Mouse (Mus musculus): ENCODE data around the gene Msantd2. TPM values are rescaled to one million over a fixed set of nuclear protein-coding genes. Genes with fewer than 3 reads are reported as not detected.
A peak's percentile ranks its signal among the peaks of the same experiment; 100 is the strongest.

Msantd2 gene
- polyA plus RNA-seq, 1 experiment from 2014 or later, result 24.4 TPM

GRCm38 (mm10) chr9:37460043-37460960 is 28.8 kb upstream of the Msantd2 start:
- Histone ChIP-seq H3K9me3 (ENCODE audit: control insufficient read depth, low read length) (no peaks in the 10 kb centered on the region), H3K4me3 (ENCODE audit: low read length) (peak overlapping the region; percentile 65), H3K36me3 (ENCODE audit: control insufficient read depth, insufficient read depth, low read length) (no peaks in the 10 kb centered on the region), H3K4me2 (ENCODE audit: low read length) (peak overlapping the region; percentile 98), H3K27me3 (replicated peaks; ENCODE audit: control insufficient read depth, insufficient read depth, low read length) (peaks cover 7% of the 10 kb centered on the region), H3K9ac (ENCODE audit: low read depth, low read length) (peak overlapping the region; percentile 84), H3K4me1 (ENCODE audit: control insufficient read depth, insufficient read depth, low read depth, low read length) (peaks cover 24% of the 10 kb centered on the region), H3K27ac (ENCODE audit: low read depth, low read length) (peak overlapping the region; percentile 81)
- under 1% methylated on average over 67 of the region's 81 CpGs for WGBS
- ATAC-seq, result peak; percentile 57

GRCm38 (mm10) chr9:37460961-37461340 is 28.2 kb upstream of the Msantd2 start:
- H3K4me2 ChIP-seq (ENCODE audit: low read length), result peak overlapping the region; percentile 98
- peak overlapping the region; percentile 81; the same call in 1 of the 2 replicates for H3K27ac ChIP-seq (ENCODE audit: low read depth, low read length)
- peaks cover 24% of the 10 kb centered on the region for H3K4me1 ChIP-seq (ENCODE audit: control insufficient read depth, insufficient read depth, low read depth, low read length)
- peaks cover 7% of the 10 kb centered on the region for H3K27me3 ChIP-seq (replicated peaks; ENCODE audit: control insufficient read depth, insufficient read depth, low read length)
- 5% methylated on average over 5 of the region's 5 CpGs for WGBS
- H3K9me3 ChIP-seq (ENCODE audit: control insufficient read depth, low read length), result no peaks in the 10 kb centered on the region
- peak overlapping the region; percentile 65 for H3K4me3 ChIP-seq (ENCODE audit: low read length)
- peak overlapping the region; percentile 84 for H3K9ac ChIP-seq (ENCODE audit: low read depth, low read length)
- no peak for ATAC-seq
- no peaks in the 10 kb centered on the region for H3K36me3 ChIP-seq (ENCODE audit: control insufficient read depth, insufficient read depth, low read length)

GRCm38 (mm10) chr9:37461571-37461970 is 27.5 kb upstream of the Msantd2 start:
- ATAC-seq, result no peak
- Histone ChIP-seq H3K9me3 (ENCODE audit: control insufficient read depth, low read length) (no peaks in the 10 kb centered on the region), H3K27ac (ENCODE audit: low read depth, low read length) (no peak overlapping the region), H3K4me2 (ENCODE audit: low read length) (no peak overlapping the region), H3K4me1 (ENCODE audit: control insufficient read depth, insufficient read depth, low read depth, low read length) (peaks cover 18% of the 10 kb centered on the region), H3K27me3 (replicated peaks; ENCODE audit: control insufficient read depth, insufficient read depth, low read length) (peaks cover 7% of the 10 kb centered on the region), H3K9ac (ENCODE audit: low read depth, low read length) (no peak overlapping the region), H3K4me3 (ENCODE audit: low read length) (no peak overlapping the region), H3K36me3 (ENCODE audit: control insufficient read depth, insufficient read depth, low read length) (no peaks in the 10 kb centered on the region)
- WGBS, result 6% methylated on average over 3 of the region's 3 CpGs

GRCm38 (mm10) chr9:37462764-37463163 is 26.4 kb upstream of the Msantd2 start:
- ATAC-seq, result no peak
- WGBS, result 8% methylated on average over 7 of the region's 7 CpGs

GRCm38 (mm10) chr9:37473611-37474125 is 15.5 kb upstream of the Msantd2 start:
- Histone ChIP-seq H3K36me3 (ENCODE audit: control insufficient read depth, insufficient read depth, low read length) (no peaks in the 10 kb centered on the region), H3K4me2 (ENCODE audit: low read length) (no peak overlapping the region), H3K4me3 (ENCODE audit: low read length) (no peak overlapping the region), H3K27ac (ENCODE audit: low read depth, low read length) (no peak overlapping the region), H3K27me3 (replicated peaks; ENCODE audit: control insufficient read depth, insufficient read depth, low read length) (no peaks in the 10 kb centered on the region), H3K9me3 (ENCODE audit: control insufficient read depth, low read length) (no peaks in the 10 kb centered on the region), H3K4me1 (ENCODE audit: control insufficient read depth, insufficient read depth, low read depth, low read length) (no peaks in the 10 kb centered on the region), H3K9ac (ENCODE audit: low read depth, low read length) (no peak overlapping the region)
- ATAC-seq, result no peak
- 62% methylated on average over 3 of the region's 3 CpGs for WGBS

More at GRCm38 (mm10) chr9:37462764-37463163, 26.4 kb upstream of the Msantd2 start:
- H3K4me2 ChIP-seq (ENCODE audit: low read length), result peak overlapping the region; percentile 44
- peaks cover 7% of the 10 kb centered on the region for H3K27me3 ChIP-seq (replicated peaks; ENCODE audit: control insufficient read depth, insufficient read depth, low read length)
- H3K4me1 ChIP-seq (ENCODE audit: control insufficient read depth, insufficient read depth, low read depth, low read length), result peaks cover 16% of the 10 kb centered on the region
- no peak overlapping the region for H3K27ac ChIP-seq (ENCODE audit: low read depth, low read length)
- no peaks in the 10 kb centered on the region for H3K9me3 ChIP-seq (ENCODE audit: control insufficient read depth, low read length)
- no peak overlapping the region for H3K4me3 ChIP-seq (ENCODE audit: low read length)
- no peak overlapping the region for H3K9ac ChIP-seq (ENCODE audit: low read depth, low read length)
- H3K36me3 ChIP-seq (ENCODE audit: control insufficient read depth, insufficient read depth, low read length), result no peaks in the 10 kb centered on the region

GRCm38 (mm10) chr9:37474923-37475322 is 14.2 kb upstream of the Msantd2 start:
- no peak for ATAC-seq
- WGBS, result 87% methylated on average over 7 of the region's 7 CpGs

GRCm38 (mm10) chr9:37485146-37485545 is 4.0 kb upstream of the Msantd2 start:
- Histone ChIP-seq H3K36me3 (ENCODE audit: control insufficient read depth, insufficient read depth, low read length) (no peaks in the 10 kb centered on the region), H3K4me1 (ENCODE audit: control insufficient read depth, insufficient read depth, low read depth, low read length) (peaks cover 6% of the 10 kb centered on the region), H3K9ac (ENCODE audit: low read depth, low read length) (no peak overlapping the region), H3K4me3 (ENCODE audit: low read length) (no peak overlapping the region), H3K4me2 (ENCODE audit: low read length) (no peak overlapping the region), H3K9me3 (ENCODE audit: control insufficient read depth, low read length) (no peaks in the 10 kb centered on the region), H3K27me3 (replicated peaks; ENCODE audit: control insufficient read depth, insufficient read depth, low read length) (no peaks in the 10 kb centered on the region), H3K27ac (ENCODE audit: low read depth, low read length) (no peak overlapping the region)
- 72% methylated on average over 5 of the region's 5 CpGs for WGBS
- ATAC-seq, result no peak

More at GRCm38 (mm10) chr9:37474923-37475322, 14.2 kb upstream of the Msantd2 start:
- no peaks in the 10 kb centered on the region for H3K27me3 ChIP-seq (replicated peaks; ENCODE audit: control insufficient read depth, insufficient read depth, low read length)
- H3K4me3 ChIP-seq (ENCODE audit: low read length), result no peak overlapping the region
- H3K4me2 ChIP-seq (ENCODE audit: low read length), result no peak overlapping the region
- H3K9me3 ChIP-seq (ENCODE audit: control insufficient read depth, low read length), result no peaks in the 10 kb centered on the region
- no peaks in the 10 kb centered on the region for H3K4me1 ChIP-seq (ENCODE audit: control insufficient read depth, insufficient read depth, low read depth, low read length)
- H3K9ac ChIP-seq (ENCODE audit: low read depth, low read length), result no peak overlapping the region
- H3K36me3 ChIP-seq (ENCODE audit: control insufficient read depth, insufficient read depth, low read length), result no peaks in the 10 kb centered on the region
- H3K27ac ChIP-seq (ENCODE audit: low read depth, low read length), result no peak overlapping the region

- peak overlapping the region; percentile 97 for H3K9ac ChIP-seq (ENCODE audit: low read depth, low read length)
- ATAC-seq, result no peak
Observed at GRCm38 (mm10) chr9:37488041-37488440, 1.1 kb upstream of the Msantd2 start.

GRCm38 (mm10) chr9:37489446-37490120 is 464 bp downstream of the Msantd2 start:
- H3K4me2 ChIP-seq (ENCODE audit: low read length), result peak overlapping the region; percentile 96
- H3K36me3 ChIP-seq (ENCODE audit: control insufficient read depth, insufficient read depth, low read length), result no peaks in the 10 kb centered on the region
- peak overlapping the region; percentile 97 for H3K9ac ChIP-seq (ENCODE audit: low read depth, low read length)
- H3K4me1 ChIP-seq (ENCODE audit: control insufficient read depth, insufficient read depth, low read depth, low read length), result peaks cover 17% of the 10 kb centered on the region
- H3K27me3 ChIP-seq (replicated peaks; ENCODE audit: control insufficient read depth, insufficient read depth, low read length), result no peaks in the 10 kb centered on the region
- WGBS, result 0% methylated on average over 59 of the region's 75 CpGs
- H3K9me3 ChIP-seq (ENCODE audit: control insufficient read depth, low read length), result no peaks in the 10 kb centered on the region
- peak overlapping the region; percentile 97 for H3K4me3 ChIP-seq (ENCODE audit: low read length)
- ATAC-seq, result peak; percentile 77
- H3K27ac ChIP-seq (ENCODE audit: low read depth, low read length), result peak overlapping the region; percentile 100

More at GRCm38 (mm10) chr9:37488041-37488440, 1.1 kb upstream of the Msantd2 start:
- 42% methylated on average over 4 of the region's 4 CpGs for WGBS
- Histone ChIP-seq H3K4me3 (ENCODE audit: low read length) (peak overlapping the region; percentile 97), H3K4me1 (ENCODE audit: control insufficient read depth, insufficient read depth, low read depth, low read length) (peaks cover 17% of the 10 kb centered on the region), H3K27ac (ENCODE audit: low read depth, low read length) (peak overlapping the region; percentile 100), H3K27me3 (replicated peaks; ENCODE audit: control insufficient read depth, insufficient read depth, low read length) (no peaks in the 10 kb centered on the region), H3K36me3 (ENCODE audit: control insufficient read depth, insufficient read depth, low read length) (no peaks in the 10 kb centered on the region), H3K4me2 (ENCODE audit: low read length) (peak overlapping the region; percentile 96), H3K9me3 (ENCODE audit: control insufficient read depth, low read length) (no peaks in the 10 kb centered on the region)
